23 mouse cellular contexts compared by ENCODE assay signal in genomic region chr1:165855759-165856545, GRCm38 (mm10).
A peak's percentile ranks its signal among the peaks of the same experiment; 100 is the strongest.
DNase-seq lines count a peak whose midpoint lies in the region; ATAC-seq and TF ChIP-seq lines count a peak whose summit lies in the region.
"Had no signal": no experiment of that assay in that cellular context is flagged by ENCODE, and none has a peak within 500 bp of the region (broad histone marks: within the 10 kb centered on the region; RNA-seq: fewer than 3 reads in every experiment).

No protein-coding gene starts in this region.

- H3K4me3 ChIP-seq in heart, embryonic 10.5 days: no peak overlapping the region
- H3K4me3 ChIP-seq in lung, embryonic 15.5 days: no peak overlapping the region
- H3K4me3 ChIP-seq in lung, adult 2 months (replicated peaks; ENCODE audit: extremely low read depth, low read depth, low read length): no peak overlapping the region
- no peak overlapping the region for H3K4me3 ChIP-seq in limb, embryonic 11.5 days (ENCODE audit: low read depth, low read length)
- no peak overlapping the region for H3K4me3 ChIP-seq in forebrain, embryonic 15.5 days
- H3K4me3 ChIP-seq: embryonic facial prominence, embryonic 13.5 days; heart, embryonic 15.5 days; hindbrain, embryonic 12.5 days; layer of hippocampus, adult 2 months; limb, embryonic 15.5 days; midbrain, embryonic 13.5 days; neural tube, embryonic 13.5 days had no signal

- DNase-seq in heart, embryonic 10.5 days (ENCODE audit: low spot score): peak; percentile 66
- no peak for DNase-seq in heart, postnatal 10 days
- no peak for DNase-seq in lung, adult 2 months
- peak; percentile 20 for DNase-seq in limb, embryonic 11.5 days (ENCODE audit: low spot score)
- no peak for DNase-seq in right cerebral cortex, postnatal 14 days
- DNase-seq: adrenal gland, postnatal 10 days; gastrocnemius, postnatal 25 days; layer of hippocampus, postnatal 36 days; spleen, adult 18-20 months; thymus, adult 18-20 months had no signal

- peak; percentile 23; the same call in 1 of the 2 replicates for ATAC-seq in lung, embryonic 15.5 days (ENCODE audit: borderline replicate concordance, extremely low read depth, low FRiP score, low TSS enrichment)
- ATAC-seq in granulocyte monocyte progenitor cell, adult 5-6 weeks (replicated peaks; ENCODE audit: poor library complexity, severe bottlenecking): peak; percentile 66
- no peak for ATAC-seq in limb, embryonic 11.5 days (ENCODE audit: insufficient number of reproducible peaks, low FRiP score, low TSS enrichment, low read depth)
- no peak for ATAC-seq in forebrain, embryonic 15.5 days (replicated peaks)
- ATAC-seq: activated CD4-positive, CD25-positive, alpha-beta regulatory T cell, adult 4 months; inflammation-experienced regulatory T-cells, adult 6 months; midbrain, embryonic 13.5 days had no signal

- no peaks in the 10 kb centered on the region for H3K36me3 ChIP-seq in heart, embryonic 10.5 days
- no peaks in the 10 kb centered on the region for H3K36me3 ChIP-seq in lung, embryonic 15.5 days
- H3K36me3 ChIP-seq in limb, embryonic 11.5 days (ENCODE audit: control insufficient read depth, insufficient read depth, low read length): no peaks in the 10 kb centered on the region
- no peaks in the 10 kb centered on the region for H3K36me3 ChIP-seq in forebrain, embryonic 15.5 days
- H3K36me3 ChIP-seq: embryonic facial prominence, embryonic 13.5 days; G1E; heart, embryonic 15.5 days; hindbrain, embryonic 12.5 days; limb, embryonic 15.5 days; midbrain, embryonic 13.5 days; neural tube, embryonic 13.5 days had no signal

- H3K9ac ChIP-seq in lung, embryonic 15.5 days: no peak overlapping the region
- H3K9ac ChIP-seq in limb, embryonic 11.5 days (ENCODE audit: low read length): no peak overlapping the region
- H3K9ac ChIP-seq in forebrain, embryonic 15.5 days (replicated peaks): no peak overlapping the region
- H3K9ac ChIP-seq: embryonic facial prominence, embryonic 13.5 days; heart, embryonic 15.5 days; hindbrain, embryonic 12.5 days; limb, embryonic 15.5 days; midbrain, embryonic 13.5 days; neural tube, embryonic 13.5 days had no signal

- no peak for TF ChIP-seq POLR2A in lung, adult 2 months (IDR thresholded peaks at IDR 0.05; ENCODE audit: borderline replicate concordance, extremely low read depth, low read depth, low read length)

- no peak overlapping the region for H3K27ac ChIP-seq in heart, embryonic 10.5 days
- H3K27ac ChIP-seq in lung, embryonic 15.5 days: no peak overlapping the region
- H3K27ac ChIP-seq in limb, embryonic 11.5 days (replicated peaks; ENCODE audit: low read depth, low read length): no peak overlapping the region
- H3K27ac ChIP-seq in forebrain, embryonic 15.5 days (replicated peaks): no peak overlapping the region
- H3K27ac ChIP-seq: embryonic facial prominence, embryonic 13.5 days; heart, embryonic 15.5 days; hindbrain, embryonic 12.5 days; layer of hippocampus, adult 2 months; limb, embryonic 15.5 days; midbrain, embryonic 13.5 days; neural tube, embryonic 13.5 days had no signal

- H3K27me3 ChIP-seq in heart, embryonic 10.5 days (ENCODE audit: insufficient read depth, poor library complexity, severe bottlenecking): peaks cover 13% of the 10 kb centered on the region
- H3K27me3 ChIP-seq in lung, embryonic 15.5 days: no peaks in the 10 kb centered on the region
- no peaks in the 10 kb centered on the region for H3K27me3 ChIP-seq in limb, embryonic 11.5 days (ENCODE audit: control insufficient read depth, insufficient read depth, low read length)
- no peaks in the 10 kb centered on the region for H3K27me3 ChIP-seq in forebrain, embryonic 15.5 days
- H3K27me3 ChIP-seq: embryonic facial prominence, embryonic 13.5 days; heart, embryonic 15.5 days had no signal

- H3K4me1 ChIP-seq in heart, embryonic 10.5 days: peaks cover 4% of the 10 kb centered on the region; the same call in 1 of the 2 replicates
- H3K4me1 ChIP-seq in lung, embryonic 15.5 days: no peaks in the 10 kb centered on the region
- H3K4me1 ChIP-seq in lung, adult 2 months (ENCODE audit: control insufficient read depth, insufficient read depth, low read length): peaks cover 4% of the 10 kb centered on the region
- peaks cover 8% of the 10 kb centered on the region; the same call in 1 of the 2 replicates for H3K4me1 ChIP-seq in limb, embryonic 11.5 days (ENCODE audit: control insufficient read depth, insufficient read depth, low read length)
- peaks cover 6% of the 10 kb centered on the region; the same call in 1 of the 2 replicates for H3K4me1 ChIP-seq in forebrain, embryonic 15.5 days
- H3K4me1 ChIP-seq: limb, embryonic 15.5 days had no signal

- intact Hi-C loops in heart, postnatal 10 days (cut with DNase I): no loop called here

- no peaks in the 10 kb centered on the region for H3K9me3 ChIP-seq in heart, embryonic 10.5 days
- no peaks in the 10 kb centered on the region for H3K9me3 ChIP-seq in lung, embryonic 15.5 days
- H3K9me3 ChIP-seq in limb, embryonic 11.5 days (ENCODE audit: control insufficient read depth, low read length): no peaks in the 10 kb centered on the region
- H3K9me3 ChIP-seq in forebrain, embryonic 15.5 days: no peaks in the 10 kb centered on the region
- H3K9me3 ChIP-seq: embryonic facial prominence, embryonic 13.5 days; G1E; heart, embryonic 15.5 days; hindbrain, embryonic 12.5 days; limb, embryonic 15.5 days; midbrain, embryonic 13.5 days; neural tube, embryonic 13.5 days had no signal

- no peak for TF ChIP-seq CTCF in lung, adult 2 months (IDR thresholded peaks at IDR 0.05; ENCODE audit: insufficient read depth, low read length)

- no peak overlapping the region for H3K4me2 ChIP-seq in lung, embryonic 15.5 days
- no peak overlapping the region for H3K4me2 ChIP-seq in limb, embryonic 11.5 days (ENCODE audit: low read depth, severe bottlenecking)
- no peak overlapping the region for H3K4me2 ChIP-seq in forebrain, embryonic 15.5 days (replicated peaks)
- H3K4me2 ChIP-seq: embryonic facial prominence, embryonic 13.5 days; heart, embryonic 15.5 days; hindbrain, embryonic 12.5 days; limb, embryonic 15.5 days; midbrain, embryonic 13.5 days; neural tube, embryonic 13.5 days had no signal

- WGBS in heart, embryonic 10.5 days: 55% methylated on average over 9 of the region's 9 CpGs
- WGBS in lung, embryonic 15.5 days: 64% methylated on average over 9 of the region's 9 CpGs
- 42% methylated on average over 9 of the region's 9 CpGs for WGBS in lung, adult 2 months
- WGBS in limb, embryonic 11.5 days: 63% methylated on average over 9 of the region's 9 CpGs
- 59% methylated on average over 9 of the region's 9 CpGs for WGBS in forebrain, embryonic 15.5 days

Comparison
In these comparisons a context has a peak if more than half of its experiments do, and no peak if none do; other contexts are left out.
1. DNase-seq: peak in heart, embryonic 10.5 days (single experiment) and limb, embryonic 11.5 days (single experiment); none in heart, postnatal 10 days (0 of 2), lung, adult 2 months (single experiment) and right cerebral cortex, postnatal 14 days (single experiment).
2. ATAC-seq: peak in lung, embryonic 15.5 days (single experiment) and granulocyte monocyte progenitor cell, adult 5-6 weeks (single experiment); none in limb, embryonic 11.5 days (single experiment) and forebrain, embryonic 15.5 days (single experiment).